Mouse (Mus musculus): ENCODE measurements at regions not wholly inside any gene's neighbourhood (a gene's known extent, or its start where the extent isn't known, plus 50 kb on each side); places are given as distances from the start of the nearest gene placed in this dataset.
"Not testable (repeated sequence)": the region's sequence is repeated elsewhere in the genome, so short reads cannot be mapped to it uniquely, and the experiment has no call there.

DNA sequence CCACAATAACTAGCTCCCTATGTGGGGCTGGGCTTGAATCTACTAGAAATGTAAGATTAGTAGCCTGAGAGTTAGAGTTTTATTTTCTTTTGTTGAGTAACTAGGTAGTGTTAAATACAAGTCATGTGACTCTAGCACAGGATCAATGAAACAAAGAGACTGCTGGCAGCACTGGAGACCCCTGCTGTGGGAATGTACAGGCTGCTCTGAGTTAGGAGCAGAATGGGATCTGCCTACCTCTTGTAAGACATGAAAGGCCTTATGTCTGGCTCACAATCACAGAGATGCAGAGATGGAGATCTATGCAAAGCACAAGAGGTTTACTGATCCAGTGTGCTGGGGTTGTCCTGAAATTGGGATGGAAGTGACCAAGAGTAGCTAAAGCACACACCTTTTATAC lies 193.9 kb upstream of the Kcnmb2 start:
- DNase-seq: not testable (repeated sequence)

DNA sequence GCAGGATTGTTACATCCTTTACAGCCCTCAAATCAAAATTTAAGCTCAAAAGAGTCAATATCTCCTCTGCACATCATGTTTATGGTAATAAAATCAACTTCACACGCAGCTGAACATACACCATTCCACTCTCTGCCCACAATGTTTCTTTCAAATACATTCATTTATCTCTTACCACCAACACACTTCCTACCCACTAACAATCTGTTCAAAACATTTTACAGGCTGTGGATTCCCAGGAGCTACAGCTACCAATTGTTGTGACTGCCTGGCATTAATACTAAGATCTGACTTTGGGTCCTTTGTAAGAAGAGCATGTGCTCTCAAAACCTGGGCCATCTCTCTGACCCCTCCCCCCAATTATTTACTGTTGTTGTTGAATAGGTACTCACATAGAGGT lies 161.0 kb upstream of the Kcnmb2 start:
- no peak for DNase-seq

DNA sequence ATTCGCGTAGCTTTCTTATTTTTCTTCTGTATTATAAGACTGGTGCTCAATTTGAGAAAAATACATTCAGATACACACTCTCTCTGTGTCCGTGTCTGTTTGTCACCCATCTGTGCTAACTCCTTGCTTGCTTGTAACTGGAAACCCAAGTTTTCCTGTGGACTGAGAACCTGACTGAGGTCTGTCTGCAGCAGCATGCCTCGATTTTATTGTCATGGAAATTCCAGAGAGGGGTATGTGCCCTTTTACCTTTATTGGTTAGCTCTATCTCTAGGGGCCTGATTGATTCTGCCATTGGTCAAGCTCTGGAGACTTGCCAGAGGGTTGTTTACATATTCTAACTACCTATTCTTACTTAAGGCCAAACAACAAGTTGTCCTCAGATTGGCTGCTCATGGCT lies 146.4 kb upstream of the Kcnmb2 start:
- DNase-seq: no peak

DNA sequence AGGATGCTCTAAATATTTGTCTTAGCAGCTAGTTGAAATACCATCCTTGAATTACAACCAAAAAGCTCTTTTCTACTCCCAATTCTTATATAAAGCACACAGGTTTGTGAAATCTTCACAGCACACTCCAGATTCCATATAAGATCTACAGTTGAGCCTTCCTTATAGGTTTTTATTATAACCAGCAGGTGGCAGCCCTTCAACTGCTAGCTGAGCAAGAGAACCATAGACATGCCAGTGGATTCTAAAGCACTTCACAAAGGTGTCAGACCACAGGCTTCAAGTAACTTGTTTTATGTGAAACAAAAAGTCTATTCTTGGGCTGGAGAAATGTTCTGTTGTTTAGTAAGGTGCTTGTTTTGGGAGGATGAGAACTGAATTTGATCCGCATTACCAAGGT lies 133.1 kb upstream of the Kcnmb2 start:
- peak; percentile 5 for DNase-seq

DNA sequence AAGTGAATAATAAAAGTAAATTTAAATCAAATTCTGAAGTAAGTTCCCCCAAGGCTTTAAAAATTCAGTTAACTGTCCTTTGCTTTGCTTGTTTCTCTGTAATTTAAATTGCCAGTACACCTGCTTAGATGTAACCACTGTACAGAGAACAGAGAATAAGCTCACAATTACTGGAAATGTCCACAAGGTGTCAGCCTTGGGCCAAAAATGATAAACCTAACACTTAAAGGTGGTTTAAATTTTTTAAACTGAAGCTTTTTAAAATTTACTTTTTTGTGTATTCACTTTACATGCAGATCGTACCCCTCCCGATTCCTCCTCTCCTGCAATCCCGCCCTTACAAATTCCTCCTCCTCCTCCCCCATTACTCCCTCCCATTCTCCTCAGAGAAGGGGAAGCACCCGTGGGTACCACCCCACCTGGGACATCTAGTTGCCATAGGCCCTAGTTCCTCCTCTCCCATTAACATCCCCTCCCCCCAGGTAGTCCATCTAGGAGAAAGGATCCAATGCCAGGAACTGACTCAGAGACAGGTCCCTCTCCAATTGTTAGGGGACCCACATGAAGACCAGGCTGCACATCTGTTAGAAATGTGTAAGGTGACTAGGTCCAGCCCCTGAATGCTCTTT lies 111.9 kb upstream of the Kcnmb2 start:
- DNase-seq: peak; percentile 38

DNA sequence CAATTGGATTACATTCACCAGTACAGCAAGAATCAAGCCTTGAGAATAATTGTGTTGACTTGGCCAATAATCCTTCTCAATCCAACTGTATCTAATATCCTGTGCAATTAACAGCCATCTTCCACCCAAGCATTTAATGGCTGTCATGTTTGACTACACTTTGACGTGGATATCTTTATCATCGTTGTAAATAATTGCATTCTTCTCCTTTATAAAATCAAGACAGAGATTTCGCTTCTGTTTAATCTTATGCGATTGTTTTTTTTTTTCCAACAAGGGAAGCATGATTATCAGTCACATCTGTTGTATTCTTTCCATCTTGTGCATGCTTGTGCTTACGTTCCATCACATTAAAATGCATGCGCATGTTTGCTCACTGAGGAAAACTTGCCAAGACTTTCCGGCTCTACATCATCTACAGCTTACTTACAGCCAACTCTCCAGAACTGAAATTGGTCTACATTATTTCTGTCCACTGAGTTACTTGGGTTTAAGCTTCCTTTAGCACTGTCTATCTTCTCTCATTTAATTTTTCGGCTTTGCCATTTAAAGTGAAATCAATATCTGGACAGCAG lies 108.8 kb upstream of the Kcnmb2 start:
- DNase-seq: no peak

DNA sequence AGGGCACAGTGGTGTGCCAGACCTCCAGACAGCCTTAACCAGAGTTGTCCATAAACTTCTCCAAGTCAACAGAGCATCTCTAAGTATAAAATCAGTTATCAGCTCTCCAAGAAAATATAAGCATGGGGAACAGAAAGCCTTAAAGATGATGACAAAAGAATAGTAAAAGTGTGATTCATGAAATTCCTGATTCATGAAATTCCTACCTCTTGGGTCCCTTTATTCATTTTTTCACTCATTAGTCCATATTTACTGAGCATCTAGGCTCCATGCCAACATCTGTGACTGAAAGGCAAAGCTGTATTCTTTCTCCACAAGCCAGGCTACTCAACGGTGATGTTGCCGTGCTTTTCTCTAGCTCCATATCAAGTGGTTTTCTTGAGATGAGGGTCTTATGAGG lies 105.7 kb upstream of the Kcnmb2 start:
- no peak for DNase-seq

DNA sequence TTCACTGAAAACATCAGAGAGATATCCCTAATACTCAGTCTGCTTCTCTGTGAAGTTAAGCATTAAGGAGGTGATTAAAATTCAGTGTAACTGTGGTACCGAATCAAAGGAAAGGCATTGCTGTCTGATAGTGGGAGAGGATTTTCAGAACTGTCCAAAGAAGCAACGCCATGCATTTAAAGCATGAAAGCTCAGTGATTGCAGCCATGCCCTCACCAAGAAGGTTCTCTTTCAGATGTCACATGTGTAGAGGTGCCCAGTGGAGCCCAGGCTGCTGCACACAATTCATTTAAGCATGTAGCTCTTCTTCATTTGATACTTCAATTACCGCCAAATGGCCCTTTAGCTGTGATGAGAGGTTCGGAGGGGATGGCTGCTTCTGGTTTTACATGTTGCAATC lies 103.1 kb upstream of the Kcnmb2 start:
- no peak for DNase-seq

DNA sequence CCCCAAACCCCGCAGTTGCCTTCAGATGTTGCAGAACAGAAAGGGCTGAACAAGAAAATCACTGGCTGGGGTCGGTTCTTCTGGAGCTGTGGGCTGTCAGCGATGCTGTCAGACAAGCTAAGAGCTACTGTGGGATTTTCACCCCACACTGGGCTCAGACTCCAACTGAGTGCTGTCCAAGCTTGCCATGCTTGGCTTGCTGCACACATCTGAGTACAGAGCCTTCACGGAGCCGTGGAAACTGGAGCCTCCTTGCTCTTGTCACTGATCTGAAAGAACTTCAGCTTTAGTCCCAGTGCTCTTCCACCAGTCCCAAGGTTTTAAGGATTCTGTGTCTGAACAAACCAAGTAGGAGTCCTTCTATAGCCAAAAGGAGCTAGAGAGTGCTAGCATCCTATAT lies 98.3 kb upstream of the Kcnmb2 start:
- no peak for DNase-seq

DNA sequence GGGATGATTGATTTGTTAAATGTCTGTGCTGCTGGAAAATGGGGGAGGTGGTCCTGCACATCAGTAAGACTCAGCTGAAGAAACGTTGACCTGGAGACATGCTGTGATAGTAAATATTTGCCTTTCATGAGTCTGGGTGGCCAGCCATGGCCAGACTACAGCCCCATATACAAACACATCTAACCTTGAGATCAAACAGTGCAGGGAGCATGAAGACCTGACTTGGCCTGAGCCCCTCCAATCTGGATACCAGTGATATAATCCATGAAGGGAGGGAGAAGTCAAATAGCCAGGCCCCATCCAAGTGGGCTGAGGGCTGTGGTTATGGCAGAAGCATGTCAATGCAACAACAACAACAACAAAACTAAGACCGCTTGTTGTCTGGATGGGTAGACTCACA lies 94.6 kb upstream of the Kcnmb2 start:
- DNase-seq: no peak

DNA sequence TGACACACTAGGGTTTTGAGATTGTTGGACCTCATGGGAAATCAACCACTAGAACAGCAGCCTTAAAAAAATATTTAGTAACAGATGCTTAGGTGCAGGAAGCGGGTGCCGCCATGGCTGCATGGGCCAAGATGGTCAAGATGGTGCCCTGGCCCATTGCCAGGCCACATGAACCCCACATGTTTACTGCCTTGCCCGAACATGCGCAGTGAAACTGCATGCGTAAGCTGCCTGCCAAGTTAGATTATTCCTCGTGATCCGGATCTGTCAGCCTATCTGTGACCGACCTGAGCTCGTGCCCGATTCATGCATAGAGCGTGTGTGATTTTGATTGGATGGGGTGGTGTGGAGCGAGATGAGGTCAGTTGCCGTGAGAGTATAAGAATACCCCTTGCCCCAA lies 93.2 kb upstream of the Kcnmb2 start:
- DNase-seq: not testable (repeated sequence)

DNA sequence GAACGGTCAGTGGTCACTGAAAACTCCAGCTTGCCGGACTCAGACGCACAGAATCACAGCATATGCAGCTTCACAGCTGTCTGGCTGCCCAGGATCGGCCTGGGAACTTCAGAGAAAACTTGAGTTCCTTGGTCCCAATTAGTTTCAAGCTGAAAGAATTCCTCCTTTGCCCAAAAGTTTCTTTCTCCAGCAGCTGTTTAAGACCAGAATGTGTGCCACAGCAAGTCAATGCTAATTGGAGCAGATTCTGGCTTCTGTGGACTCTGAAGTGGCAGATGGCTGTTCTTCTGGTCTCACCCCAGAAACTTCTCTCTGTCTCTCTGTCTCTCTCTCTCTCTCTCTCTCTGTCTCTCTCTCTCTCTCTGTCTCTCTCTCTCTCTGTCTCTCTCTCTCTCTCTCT lies 91.1 kb upstream of the Kcnmb2 start:
- DNase-seq: no peak

DNA sequence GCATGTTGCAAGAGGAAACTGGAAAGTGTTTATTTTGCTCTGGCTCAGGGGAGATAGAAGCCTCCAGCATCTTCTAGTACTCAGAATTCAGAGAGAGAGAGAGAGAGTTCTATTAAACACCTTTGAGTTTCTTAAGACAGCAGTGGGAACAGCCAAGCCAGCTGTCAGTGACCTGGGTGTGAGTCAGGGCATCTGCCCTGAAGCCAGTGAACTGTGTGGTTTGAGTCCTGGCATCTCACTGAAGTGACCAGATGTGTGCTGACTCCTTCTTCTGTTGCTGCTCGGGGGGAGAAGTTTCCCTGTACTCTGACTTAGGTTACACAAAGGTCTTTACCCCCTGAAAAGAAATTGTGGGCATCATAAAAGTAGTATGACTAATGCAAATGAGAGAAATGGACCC lies 70.4 kb upstream of the Kcnmb2 start:
- DNase-seq: no peak

DNA sequence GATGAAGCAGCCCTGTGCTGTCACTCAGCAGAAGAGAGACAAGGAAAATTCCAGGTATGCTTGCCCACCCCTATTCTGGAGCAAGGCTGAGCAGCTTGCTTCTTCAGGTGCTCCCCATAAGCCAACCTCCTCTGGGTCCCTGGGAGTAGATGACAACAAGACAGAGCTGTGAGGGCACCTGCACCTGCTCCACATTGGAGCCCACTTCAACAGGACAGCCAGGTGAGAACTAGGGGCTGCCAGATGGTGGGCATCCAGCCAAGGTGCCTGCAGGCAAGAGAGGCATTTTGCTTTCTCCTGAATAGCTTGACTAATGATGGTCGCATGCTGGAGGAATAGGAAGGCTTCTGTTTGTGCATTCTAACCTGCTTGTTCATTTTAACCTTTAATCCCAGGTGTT lies 61.1 kb upstream of the Kcnmb2 start:
- no peak for DNase-seq

DNA sequence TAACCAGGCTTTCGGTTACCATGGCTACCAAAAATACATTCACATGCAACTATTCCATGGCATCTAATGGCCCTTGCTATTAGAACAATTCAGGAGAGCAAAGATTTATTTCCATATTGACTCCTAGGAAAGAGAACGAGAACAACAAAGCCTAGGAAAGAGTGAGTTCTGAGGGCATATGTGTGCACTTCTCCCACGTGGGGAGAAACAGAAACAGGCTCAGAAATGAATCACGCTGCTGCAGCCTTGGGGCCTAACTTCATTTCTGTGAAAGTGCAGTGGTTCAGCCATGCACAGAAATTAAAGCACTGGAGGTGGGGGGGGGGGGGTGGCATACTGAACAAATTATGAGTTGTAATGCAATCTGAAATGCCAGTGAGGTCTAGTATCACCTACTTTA lies 55.2 kb upstream of the Kcnmb2 start:
- DNase-seq: no peak

All from lung, postnatal 10 days (tissue).